Mouse (Mus musculus): ENCODE results near the gene Cnih2. TPM values are rescaled to one million over a fixed set of nuclear protein-coding genes. Genes with fewer than 3 reads are reported as not detected.

Gene Cnih2
- polyA plus RNA-seq (2014; fragmentation: Nextera tagmentation; extraction: Ambion mirVana) = 33.8 and 36.3 TPM in 2 replicates

GRCm38 (mm10) chr19:5098363-5099143 lies at the start of gene Cnih2:
Cnih2 (minus strand) TSS chr19:5098521.
- Histone ChIP-seq H3K4me3 (ENCODE audit: low read depth, low read length) (peak within 1 kb of the TSS; percentile 69), H3K36me3 (ENCODE audit: control insufficient read depth, insufficient read depth, low read length) (peaks cover 21% of the 10 kb centered on the region), H3K27ac (replicated peaks; ENCODE audit: low read depth, low read length) (peak within 1 kb of the TSS; percentile 30; the same call in 1 of the 2 replicates), H3K9me3 (ENCODE audit: control insufficient read depth, low read length) (no peaks in the 10 kb centered on the region), H3K27me3 (ENCODE audit: control insufficient read depth, insufficient read depth, low read length) (no peaks in the 10 kb centered on the region), H3K9ac (ENCODE audit: low read length) (peak within 1 kb of the TSS; percentile 88), H3K4me2 (ENCODE audit: low read depth, severe bottlenecking) (peak within 1 kb of the TSS; percentile 98), H3K4me1 (ENCODE audit: control insufficient read depth, insufficient read depth, low read length) (peaks cover 39% of the 10 kb centered on the region)
- DNase-seq (ENCODE audit: low spot score) (peak; percentile 81), ATAC-seq (ENCODE audit: insufficient number of reproducible peaks, low FRiP score, low TSS enrichment, low read depth) (no peak; the same call in 1 of the 2 replicates)
- 3% methylated on average over 46 of the region's 48 CpGs for WGBS

- Histone ChIP-seq H3K27ac (replicated peaks; ENCODE audit: low read depth, low read length) (no peak overlapping the region), H3K9me3 (ENCODE audit: control insufficient read depth, low read length) (no peaks in the 10 kb centered on the region), H3K27me3 (ENCODE audit: control insufficient read depth, insufficient read depth, low read length) (no peaks in the 10 kb centered on the region), H3K4me2 (ENCODE audit: low read depth, severe bottlenecking) (no peak overlapping the region), H3K9ac (ENCODE audit: low read length) (no peak overlapping the region), H3K4me3 (ENCODE audit: low read depth, low read length) (no peak overlapping the region), H3K36me3 (ENCODE audit: control insufficient read depth, insufficient read depth, low read length) (peaks cover 3% of the 10 kb centered on the region; the same call in 1 of the 2 replicates), H3K4me1 (ENCODE audit: control insufficient read depth, insufficient read depth, low read length) (no peaks in the 10 kb centered on the region)
- WGBS = 7% methylated on average over 2 of the region's 2 CpGs
- ATAC-seq (ENCODE audit: insufficient number of reproducible peaks, low FRiP score, low TSS enrichment, low read depth) = no peak
- DNase-seq (ENCODE audit: low spot score) = peak; percentile 71
These were observed 41.3 kb upstream of the Cnih2 start for GRCm38 (mm10) chr19:5139640-5140039.

- no peaks in the 10 kb centered on the region for H3K27me3 ChIP-seq (ENCODE audit: control insufficient read depth, insufficient read depth, low read length)
- H3K27ac ChIP-seq (replicated peaks; ENCODE audit: low read depth, low read length) = no peak overlapping the region
- H3K9me3 ChIP-seq (ENCODE audit: control insufficient read depth, low read length) = no peaks in the 10 kb centered on the region
- ATAC-seq (ENCODE audit: insufficient number of reproducible peaks, low FRiP score, low TSS enrichment, low read depth) (no peak), DNase-seq (ENCODE audit: low spot score) (no peak)
- no peaks in the 10 kb centered on the region for H3K4me1 ChIP-seq (ENCODE audit: control insufficient read depth, insufficient read depth, low read length)
- no peak overlapping the region for H3K4me3 ChIP-seq (ENCODE audit: low read depth, low read length)
- 83% methylated on average over 4 of the region's 4 CpGs for WGBS
- no peak overlapping the region for H3K9ac ChIP-seq (ENCODE audit: low read length)
- no peak overlapping the region for H3K4me2 ChIP-seq (ENCODE audit: low read depth, severe bottlenecking)
- H3K36me3 ChIP-seq (ENCODE audit: control insufficient read depth, insufficient read depth, low read length) = peaks cover 5% of the 10 kb centered on the region; the same call in 1 of the 2 replicates
These were observed 32.9 kb upstream of the Cnih2 start for GRCm38 (mm10) chr19:5131237-5131636.

- no peak for ATAC-seq (ENCODE audit: insufficient number of reproducible peaks, low FRiP score, low TSS enrichment, low read depth)
- H3K9ac ChIP-seq (ENCODE audit: low read length) = no peak overlapping the region
- no peak for DNase-seq (ENCODE audit: low spot score)
- no peak overlapping the region for H3K4me3 ChIP-seq (ENCODE audit: low read depth, low read length)
- H3K36me3 ChIP-seq (ENCODE audit: control insufficient read depth, insufficient read depth, low read length) = peaks cover 2% of the 10 kb centered on the region; the same call in 1 of the 2 replicates
- H3K9me3 ChIP-seq (ENCODE audit: control insufficient read depth, low read length) = no peaks in the 10 kb centered on the region
- H3K4me2 ChIP-seq (ENCODE audit: low read depth, severe bottlenecking) = no peak overlapping the region
- no peaks in the 10 kb centered on the region for H3K27me3 ChIP-seq (ENCODE audit: control insufficient read depth, insufficient read depth, low read length)
- no peak overlapping the region for H3K27ac ChIP-seq (replicated peaks; ENCODE audit: low read depth, low read length)
- 37% methylated on average over 1 of the region's 1 CpGs for WGBS
- no peaks in the 10 kb centered on the region for H3K4me1 ChIP-seq (ENCODE audit: control insufficient read depth, insufficient read depth, low read length)
These were observed 31.4 kb upstream of the Cnih2 start for GRCm38 (mm10) chr19:5129770-5130169.

GRCm38 (mm10) chr19:5124055-5124614 lies 25.8 kb upstream of the Cnih2 start:
- Histone ChIP-seq H3K27ac (replicated peaks; ENCODE audit: low read depth, low read length) (no peak overlapping the region), H3K36me3 (ENCODE audit: control insufficient read depth, insufficient read depth, low read length) (no peaks in the 10 kb centered on the region), H3K9ac (ENCODE audit: low read length) (no peak overlapping the region), H3K4me2 (ENCODE audit: low read depth, severe bottlenecking) (no peak overlapping the region), H3K4me1 (ENCODE audit: control insufficient read depth, insufficient read depth, low read length) (no peaks in the 10 kb centered on the region), H3K4me3 (ENCODE audit: low read depth, low read length) (no peak overlapping the region), H3K27me3 (ENCODE audit: control insufficient read depth, insufficient read depth, low read length) (no peaks in the 10 kb centered on the region), H3K9me3 (ENCODE audit: control insufficient read depth, low read length) (no peaks in the 10 kb centered on the region)
- ATAC-seq (ENCODE audit: insufficient number of reproducible peaks, low FRiP score, low TSS enrichment, low read depth) (no peak), DNase-seq (ENCODE audit: low spot score) (no peak)
- WGBS = 72% methylated on average over 7 of the region's 7 CpGs

- no peak for ATAC-seq (ENCODE audit: insufficient number of reproducible peaks, low FRiP score, low TSS enrichment, low read depth)
- Histone ChIP-seq H3K4me1 (ENCODE audit: control insufficient read depth, insufficient read depth, low read length) (no peaks in the 10 kb centered on the region; the same call in 1 of the 2 replicates), H3K27me3 (ENCODE audit: control insufficient read depth, insufficient read depth, low read length) (no peaks in the 10 kb centered on the region), H3K27ac (replicated peaks; ENCODE audit: low read depth, low read length) (no peak overlapping the region), H3K9me3 (ENCODE audit: control insufficient read depth, low read length) (no peaks in the 10 kb centered on the region), H3K36me3 (ENCODE audit: control insufficient read depth, insufficient read depth, low read length) (no peaks in the 10 kb centered on the region), H3K4me2 (ENCODE audit: low read depth, severe bottlenecking) (no peak overlapping the region), H3K4me3 (ENCODE audit: low read depth, low read length) (no peak overlapping the region), H3K9ac (ENCODE audit: low read length) (no peak overlapping the region)
- 87% methylated on average over 3 of the region's 3 CpGs for WGBS
- DNase-seq (ENCODE audit: low spot score) = no peak
These were observed 24.9 kb upstream of the Cnih2 start for GRCm38 (mm10) chr19:5123241-5123640.

GRCm38 (mm10) chr19:5122492-5122891 lies 24.2 kb upstream of the Cnih2 start:
- no peaks in the 10 kb centered on the region for H3K27me3 ChIP-seq (ENCODE audit: control insufficient read depth, insufficient read depth, low read length)
- WGBS = 86% methylated on average over 10 of the region's 10 CpGs
- no peaks in the 10 kb centered on the region for H3K9me3 ChIP-seq (ENCODE audit: control insufficient read depth, low read length)
- H3K4me2 ChIP-seq (ENCODE audit: low read depth, severe bottlenecking) = no peak overlapping the region
- H3K4me3 ChIP-seq (ENCODE audit: low read depth, low read length) = no peak overlapping the region
- DNase-seq (ENCODE audit: low spot score) (no peak), ATAC-seq (ENCODE audit: insufficient number of reproducible peaks, low FRiP score, low TSS enrichment, low read depth) (no peak)
- H3K36me3 ChIP-seq (ENCODE audit: control insufficient read depth, insufficient read depth, low read length) = no peaks in the 10 kb centered on the region
- H3K4me1 ChIP-seq (ENCODE audit: control insufficient read depth, insufficient read depth, low read length) = no peaks in the 10 kb centered on the region; the same call in 1 of the 2 replicates
- H3K9ac ChIP-seq (ENCODE audit: low read length) = no peak overlapping the region
- no peak overlapping the region for H3K27ac ChIP-seq (replicated peaks; ENCODE audit: low read depth, low read length)

GRCm38 (mm10) chr19:5118384-5118698 lies 20.0 kb upstream of the Cnih2 start, which contains the start of gene Klc2:
Klc2 (minus strand) TSS chr19:5118560.
- Histone ChIP-seq H3K4me2 (ENCODE audit: low read depth, severe bottlenecking) (peak within 1 kb of the TSS; percentile 83), H3K9me3 (ENCODE audit: control insufficient read depth, low read length) (no peaks in the 10 kb centered on the region), H3K36me3 (ENCODE audit: control insufficient read depth, insufficient read depth, low read length) (peaks cover 3% of the 10 kb centered on the region; the same call in 1 of the 2 replicates), H3K4me1 (ENCODE audit: control insufficient read depth, insufficient read depth, low read length) (peaks cover 5% of the 10 kb centered on the region), H3K4me3 (ENCODE audit: low read depth, low read length) (peak within 1 kb of the TSS; percentile 89), H3K27me3 (ENCODE audit: control insufficient read depth, insufficient read depth, low read length) (no peaks in the 10 kb centered on the region), H3K27ac (replicated peaks; ENCODE audit: low read depth, low read length) (peak within 1 kb of the TSS; percentile 72; the same call in 1 of the 2 replicates), H3K9ac (ENCODE audit: low read length) (peak within 1 kb of the TSS; percentile 75)
- ATAC-seq (ENCODE audit: insufficient number of reproducible peaks, low FRiP score, low TSS enrichment, low read depth) = peak; percentile 88
- no peak for DNase-seq (ENCODE audit: low spot score)
- WGBS = under 1% methylated on average over 18 of the region's 18 CpGs

Measured in limb, embryonic 11.5 days (tissue).